Mouse (Mus musculus) right cerebral cortex, postnatal 10 days (tissue): ENCODE results near the gene Kat2b.
"Not testable (repeated sequence)": the region's sequence is repeated elsewhere in the genome, so short reads cannot be mapped to it uniquely, and the experiment has no call there.

Experiments
- DNase-seq, 2 experiments: peaks; one replicate each; pipeline ENCODE4 v3.0.0; 2021; ENCODE audit warnings: low spot score in 2 of 2

Kat2b gene

GRCm38 (mm10) chr17:53659230-53659629, 92.6 kb downstream of the Kat2b start:
- DNase-seq, result no peak

DNA sequence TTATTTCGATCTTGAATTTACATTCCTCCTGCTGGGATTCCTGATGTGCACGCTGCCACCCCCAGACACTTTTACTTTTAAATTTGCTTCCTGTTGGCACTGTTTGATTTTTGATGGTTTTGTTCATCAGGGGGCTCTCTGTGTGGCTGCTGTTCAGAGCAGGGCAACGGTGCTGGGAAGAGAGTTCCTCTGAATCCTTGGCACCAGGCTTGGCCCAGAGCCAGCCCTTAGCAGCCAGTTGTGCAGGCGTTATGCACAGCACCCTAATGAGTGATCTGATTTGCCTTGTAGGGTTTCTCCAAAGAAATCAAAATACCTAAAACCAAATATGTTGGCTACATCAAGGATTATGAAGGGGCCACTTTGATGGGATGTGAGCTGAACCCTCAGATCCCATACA, 93.1 kb downstream of the Kat2b start:
- DNase-seq, result peak; percentile 76

DNA sequence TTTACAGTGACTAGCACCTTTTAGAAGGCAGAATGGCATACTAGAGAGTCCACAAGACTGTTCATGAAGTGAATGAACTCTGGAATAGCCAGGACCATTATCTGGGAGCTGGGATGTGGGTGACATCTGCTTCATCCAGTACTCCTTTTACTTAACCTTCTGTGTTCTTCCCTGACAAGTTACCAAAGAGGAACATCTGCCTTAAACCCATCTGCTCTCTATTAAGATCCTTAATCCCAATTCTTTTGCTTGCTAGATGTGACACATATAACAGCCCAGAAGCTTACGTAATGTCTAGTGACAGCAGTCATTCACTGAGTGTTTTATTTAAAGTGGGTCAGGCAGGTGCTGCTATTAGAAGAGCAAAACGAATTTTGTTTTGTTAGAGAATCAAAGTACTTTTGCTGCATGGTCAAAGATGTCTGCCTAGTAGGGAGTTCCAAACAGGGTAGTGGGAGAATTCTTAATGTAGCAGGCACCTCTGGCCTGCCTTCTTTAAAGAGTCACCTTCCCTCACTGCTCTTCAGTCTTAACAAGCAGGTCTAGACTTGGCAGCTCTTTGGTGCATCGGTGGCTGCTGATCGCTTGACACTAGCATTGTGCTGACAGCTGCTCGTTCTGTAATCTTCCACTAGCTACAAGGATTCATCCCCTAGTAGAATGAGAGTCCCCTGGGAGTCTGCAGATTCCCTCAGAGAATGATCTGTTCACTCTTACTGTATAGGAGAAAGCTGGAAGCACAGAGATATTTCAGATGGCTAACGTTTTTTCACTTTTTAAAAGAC, 94.6 kb downstream of the Kat2b start:
- no peak for DNase-seq

DNA sequence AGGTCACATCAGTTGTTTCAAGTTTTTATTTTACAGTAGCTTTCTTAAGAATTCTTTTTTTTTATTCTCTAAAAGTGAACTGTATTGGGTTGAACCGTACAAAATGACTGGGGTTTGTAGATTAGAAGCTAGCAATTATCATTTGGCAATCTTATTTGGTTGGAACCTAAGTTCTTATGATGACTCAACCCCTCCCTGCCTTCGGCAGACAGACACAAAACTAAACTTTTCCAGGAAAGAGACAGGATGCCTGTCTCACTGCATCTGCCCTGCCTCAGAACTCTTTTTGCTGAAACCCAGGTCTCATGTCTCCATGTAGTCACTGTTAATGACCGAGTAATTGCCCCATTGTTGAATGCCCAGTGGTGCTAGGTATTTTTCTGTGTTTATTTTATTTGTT, 97.6 kb downstream of the Kat2b start:
- no peak for DNase-seq

DNA sequence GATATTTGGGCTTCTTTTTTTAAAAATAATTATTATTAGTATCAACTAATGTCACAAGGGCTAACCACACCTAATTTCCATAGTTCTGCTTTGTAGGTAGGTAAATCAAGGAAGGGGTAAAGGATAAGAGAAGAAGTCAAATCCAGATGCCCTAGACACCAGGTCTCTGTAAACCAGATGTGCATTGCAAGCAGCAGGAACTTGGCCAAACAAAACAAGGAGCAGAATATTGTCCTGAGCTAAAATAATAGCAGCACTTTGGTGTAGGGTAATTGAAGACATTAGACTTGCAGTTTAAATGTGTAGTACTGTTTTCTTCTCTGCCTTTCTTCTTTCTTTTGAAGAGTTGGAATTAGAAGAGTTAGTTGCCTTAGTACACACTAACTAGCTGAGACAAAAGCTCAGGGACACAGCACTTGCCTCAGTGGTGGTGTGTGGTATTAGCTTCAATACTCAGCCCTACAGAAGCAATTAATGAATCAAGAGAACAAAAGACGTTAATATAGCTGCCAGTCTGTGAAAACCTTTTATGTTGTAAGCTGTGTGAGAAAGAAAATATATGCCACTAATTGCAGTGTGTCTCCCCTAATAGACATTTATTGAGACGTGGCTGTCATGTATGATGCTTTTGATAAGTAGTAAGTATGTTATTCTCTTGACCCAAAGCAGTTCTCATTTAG, 98.2 kb downstream of the Kat2b start:
- no peak for DNase-seq

DNA sequence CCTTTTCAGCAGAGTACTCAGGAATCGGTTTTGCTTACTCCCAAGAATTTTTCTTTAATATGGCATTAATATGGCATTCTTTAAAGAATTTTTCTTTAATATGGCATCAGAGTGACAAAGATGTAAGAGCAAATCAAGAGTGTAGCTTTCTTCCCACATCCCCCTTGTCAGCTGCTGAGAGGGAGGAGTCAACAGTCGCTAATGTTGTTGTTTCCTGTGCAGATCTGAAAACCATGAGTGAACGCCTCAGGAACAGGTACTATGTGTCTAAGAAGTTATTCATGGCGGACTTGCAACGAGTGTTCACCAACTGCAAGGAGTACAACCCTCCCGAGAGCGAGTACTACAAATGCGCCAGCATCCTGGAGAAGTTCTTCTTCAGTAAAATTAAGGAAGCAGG, 103.8 kb downstream of the Kat2b start:
- DNase-seq, result no peak

- peak; percentile 43 to 61 for DNase-seq
These were observed 112.1 kb downstream of the Kat2b start for GRCm38 (mm10) chr17:53678716-53679115.

GRCm38 (mm10) chr17:53688321-53688720, 121.7 kb downstream of the Kat2b start:
- no peak for DNase-seq

DNA sequence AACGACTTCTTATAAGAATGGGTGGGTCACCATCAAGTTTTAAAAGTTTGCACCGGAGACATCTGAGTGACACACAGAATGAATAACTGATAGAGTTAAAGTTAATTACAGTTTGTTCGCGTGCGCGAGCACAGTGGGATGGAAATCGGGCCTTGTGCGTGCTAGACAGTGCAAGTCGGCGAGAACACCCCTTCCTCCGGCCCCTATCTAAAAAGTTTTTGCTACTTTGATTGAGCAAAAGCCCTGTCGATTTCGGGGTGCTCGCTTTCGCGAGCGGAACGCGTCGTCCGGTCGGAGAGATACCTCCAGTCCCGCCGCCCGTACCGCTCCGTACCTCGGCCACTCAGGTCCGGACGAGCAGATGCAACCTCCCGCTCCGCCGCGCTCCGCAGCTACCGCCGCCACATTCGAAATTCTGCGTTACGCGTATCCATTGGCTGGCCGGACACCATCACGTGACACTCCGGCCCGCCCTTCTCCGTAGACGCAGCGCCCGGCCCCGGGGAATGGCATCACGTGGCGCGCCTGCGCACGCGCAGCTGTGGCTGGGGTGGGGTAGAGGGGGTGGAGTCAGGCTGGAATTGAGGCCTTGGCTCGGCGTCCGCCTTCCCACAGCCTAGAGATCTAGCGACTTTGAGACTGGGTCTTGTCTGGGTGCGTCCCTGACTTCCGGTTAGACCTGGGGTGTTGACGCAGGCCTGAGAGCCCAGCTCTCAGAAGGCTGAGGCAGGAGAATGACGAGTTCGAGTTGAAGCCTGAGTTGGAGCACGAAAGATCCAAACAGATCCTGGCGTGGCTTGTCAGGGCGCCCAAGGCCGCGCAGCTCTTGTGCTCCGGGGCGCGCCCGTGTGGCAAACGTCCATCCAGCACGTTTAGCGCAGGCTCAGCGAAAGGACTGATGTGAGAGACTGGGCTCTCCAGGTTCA, 122.5 kb downstream of the Kat2b start, which contains the start of gene Sgo1:
Sgo1 (minus strand) TSS at position 457 of the 926 bp plus-strand sequence.
- peak; percentile 97 to 98 for DNase-seq

DNA sequence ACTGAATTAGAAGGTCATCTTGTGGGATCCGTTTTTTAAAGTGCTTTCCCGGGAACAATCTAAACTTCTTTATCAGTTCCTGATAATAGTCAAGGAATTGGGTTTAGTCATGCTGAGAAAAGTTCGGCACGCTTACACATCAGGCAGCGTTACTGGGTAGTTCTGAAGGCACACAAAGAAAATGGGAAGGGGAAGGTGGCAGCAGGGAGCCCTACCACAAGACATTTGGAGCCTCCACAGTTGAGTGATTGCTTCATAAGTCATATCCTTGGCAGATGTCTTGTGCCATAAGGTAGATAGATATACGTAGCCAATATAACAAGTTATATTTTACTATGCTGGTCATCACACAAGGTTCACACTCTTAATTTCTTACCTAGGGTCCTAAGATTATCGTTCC, 123.3 kb downstream of the Kat2b start:
- DNase-seq, result no peak

GRCm38 (mm10) chr17:53694039-53694438, 127.4 kb downstream of the Kat2b start:
- DNase-seq, result peak; percentile 35 to 41

DNA sequence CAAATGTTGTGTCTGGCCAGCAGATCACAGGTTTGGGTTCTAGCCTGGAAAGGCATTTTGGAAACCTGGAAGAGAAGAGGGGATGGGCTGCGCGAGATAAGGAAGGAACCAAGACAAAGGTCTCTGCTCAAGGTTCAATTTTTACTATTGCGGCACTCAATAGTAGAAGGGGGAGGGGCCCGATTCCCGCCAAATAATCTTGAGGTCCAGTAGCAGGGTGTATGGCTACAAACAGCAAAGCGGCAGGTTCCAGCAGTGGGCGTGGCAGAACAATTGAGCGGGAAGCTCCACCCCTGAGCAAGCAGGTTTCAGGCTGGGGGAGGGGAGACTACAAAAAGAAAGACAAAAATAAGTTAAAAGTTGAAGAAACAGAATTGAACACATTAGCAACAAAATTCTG, 130.9 kb downstream of the Kat2b start:
- DNase-seq, result not testable (repeated sequence)

DNA sequence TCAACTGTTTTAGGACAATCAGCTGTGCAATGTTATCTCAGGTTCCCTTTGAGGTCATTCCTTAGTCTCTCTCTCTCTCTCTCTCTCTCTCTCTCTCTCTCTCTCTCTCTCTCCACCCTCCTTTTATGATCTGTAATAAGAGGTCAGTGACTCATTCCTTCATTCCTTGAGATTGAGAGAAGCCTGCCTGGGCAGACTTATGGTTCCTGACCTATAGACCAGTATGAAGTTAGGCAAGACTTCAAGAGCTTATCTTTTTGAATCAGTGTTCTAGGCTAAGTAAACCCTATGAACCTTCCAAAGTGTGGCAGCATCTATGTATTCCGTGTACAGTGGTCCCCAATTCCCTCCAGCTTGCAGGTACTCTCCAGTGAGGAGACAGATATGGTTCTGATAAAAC, 147.8 kb downstream of the Kat2b start:
- no peak for DNase-seq

- not testable (repeated sequence) for DNase-seq
These were observed 148.5 kb downstream of the Kat2b start for GRCm38 (mm10) chr17:53715161-53715560.

- no peak for DNase-seq
These were observed 151.8 kb downstream of the Kat2b start for GRCm38 (mm10) chr17:53718474-53718873.

DNA sequence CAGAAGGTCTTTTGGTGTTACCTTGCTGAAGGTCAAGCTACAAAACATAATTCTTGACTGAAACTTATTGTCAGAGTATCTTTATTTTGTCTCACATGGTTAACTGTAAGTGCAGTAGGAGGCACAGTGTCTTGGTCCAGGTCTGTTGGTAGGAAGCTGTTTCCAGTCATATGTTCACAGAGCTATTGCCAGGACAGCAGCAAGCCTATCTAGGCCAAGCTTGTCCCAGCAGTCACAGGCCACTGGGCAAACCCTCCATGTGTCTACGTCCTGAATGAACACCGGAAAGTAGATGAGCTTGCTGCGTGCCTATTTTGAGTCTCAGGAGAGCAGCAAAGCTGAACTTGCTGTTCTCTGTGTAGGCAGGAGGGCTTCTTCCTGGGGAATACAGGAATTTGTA, 152.3 kb downstream of the Kat2b start:
- not testable (repeated sequence) for DNase-seq
